Mouse (Mus musculus) adrenal gland, postnatal 4 days (tissue): ENCODE measurements around the gene Gpr155. TPM values are rescaled to one million over a fixed set of nuclear protein-coding genes. Genes with fewer than 3 reads are reported as not detected.

Source experiments
- DNase-seq, 2 experiments: peaks; one replicate each; pipeline ENCODE4 v3.0.0; 2021 to 2022; ENCODE audit warnings: low spot score in 2 of 2, mixed read lengths in 2 of 2
- long read RNA-seq, 2 experiments: library from polyadenylated mRNA; stranded (forward); transcript quantifications; one replicate each; pipeline ENCODE4 v2.0.0; 2021
- total RNA-seq, 2 experiments: library from RNA; stranded (reverse); gene quantifications; 2 replicates each; pipeline ENCODE4 v1.2.3; 2021

Gpr155 gene
- 1 to 10 TPM; 8.1 to 9.2 TPM for total RNA-seq
- long read RNA-seq, experiment 1, result 0 reads
- long read RNA-seq, experiment 2, full-length matches to known transcripts, result 1 of 7 reads
- long read RNA-seq, experiment 2, partial matches to known transcripts, result 3 of 7 reads
- long read RNA-seq, experiment 2, other reads (novel, unspliced or antisense), result 3 of 7 reads

GRCm38 (mm10) chr2:73386356-73387046, at the start of gene Gpr155:
TSS of gene Gpr155 (minus strand) at chr2:73386572.
- peak; percentile 97 to 100 for DNase-seq

- no peak for DNase-seq
These were observed 49.5 kb upstream of the Gpr155 start for GRCm38 (mm10) chr2:73435847-73436246.

- DNase-seq, result no peak
These were observed 45.6 kb upstream of the Gpr155 start for GRCm38 (mm10) chr2:73431959-73432396.

- no peak for DNase-seq
These were observed 42.6 kb upstream of the Gpr155 start for GRCm38 (mm10) chr2:73428803-73429468.

GRCm38 (mm10) chr2:73427293-73427692, 40.9 kb upstream of the Gpr155 start:
- no peak for DNase-seq

GRCm38 (mm10) chr2:73425822-73426221, 39.5 kb upstream of the Gpr155 start:
- DNase-seq, result no peak

GRCm38 (mm10) chr2:73419730-73420129, 33.4 kb upstream of the Gpr155 start:
- no peak for DNase-seq

- DNase-seq, result peak in 1 of 2 experiments; percentile 13
These were observed 32.9 kb upstream of the Gpr155 start for GRCm38 (mm10) chr2:73419285-73419684.

GRCm38 (mm10) chr2:73415892-73416291, 29.5 kb upstream of the Gpr155 start:
- DNase-seq, result no peak

GRCm38 (mm10) chr2:73410076-73410475, 23.7 kb upstream of the Gpr155 start:
- DNase-seq, result no peak

GRCm38 (mm10) chr2:73407662-73408061, 21.3 kb upstream of the Gpr155 start:
- no peak for DNase-seq

- DNase-seq, result no peak
These were observed 20.1 kb upstream of the Gpr155 start for GRCm38 (mm10) chr2:73406336-73406915.

- DNase-seq, result no peak
These were observed 18.6 kb upstream of the Gpr155 start for GRCm38 (mm10) chr2:73404980-73405379.

- no peak for DNase-seq
These were observed 18.1 kb upstream of the Gpr155 start for GRCm38 (mm10) chr2:73404442-73404841.

- DNase-seq, result no peak
These were observed 17.1 kb upstream of the Gpr155 start for GRCm38 (mm10) chr2:73403385-73404013.

- DNase-seq, result no peak
These were observed 15.3 kb upstream of the Gpr155 start for GRCm38 (mm10) chr2:73401689-73402088.

GRCm38 (mm10) chr2:73397476-73397875, 11.1 kb upstream of the Gpr155 start:
- DNase-seq, result no peak

GRCm38 (mm10) chr2:73396828-73397325, 10.5 kb upstream of the Gpr155 start:
- DNase-seq, result no peak

GRCm38 (mm10) chr2:73395516-73395915, 9.1 kb upstream of the Gpr155 start:
- no peak for DNase-seq

- DNase-seq, result no peak
These were observed 8.1 kb upstream of the Gpr155 start for GRCm38 (mm10) chr2:73394476-73394875.

- DNase-seq, result no peak
These were observed 6.4 kb upstream of the Gpr155 start for GRCm38 (mm10) chr2:73392772-73393171.
